In genomic region chr9:65283301-65283700, GRCm38 (mm10) we compare ENCODE assay signal across 8 mouse cellular contexts. TPM values are rescaled to one million over a fixed set of nuclear protein-coding genes. Genes with fewer than 3 reads are reported as not detected.
DNase-seq lines count a peak whose midpoint lies in the region; ATAC-seq and TF ChIP-seq lines count a peak whose summit lies in the region.

No protein-coding gene starts in this region.

- no peak overlapping the region for H3K27ac ChIP-seq in heart, embryonic 11.5 days (ENCODE audit: low read depth, low read length)
- no peak overlapping the region for H3K27ac ChIP-seq in spleen, adult 2 months (ENCODE audit: insufficient read depth, low read length)
- no peak overlapping the region for H3K27ac ChIP-seq in stomach, embryonic 15.5 days

- ATAC-seq in heart, embryonic 11.5 days (replicated peaks; ENCODE audit: insufficient number of reproducible peaks, low FRiP score, low TSS enrichment): no peak
- ATAC-seq in stomach, embryonic 15.5 days (ENCODE audit: insufficient read depth, low FRiP score, low read depth): peak; percentile 43; the same call in 1 of the 2 replicates

- no peak overlapping the region for H3K4me3 ChIP-seq in heart, embryonic 11.5 days (ENCODE audit: low read depth, low read length)
- H3K4me3 ChIP-seq in spleen, adult 2 months (ENCODE audit: extremely low read depth, insufficient read depth, insufficient read length): no peak overlapping the region
- no peak overlapping the region for H3K4me3 ChIP-seq in stomach, embryonic 15.5 days (replicated peaks)

- H3K4me2 ChIP-seq in heart, embryonic 11.5 days: no peak overlapping the region
- no peak overlapping the region for H3K4me2 ChIP-seq in stomach, embryonic 15.5 days

- peak; percentile 61 to 74 for DNase-seq in heart, adult 18-20 months
- peak; percentile 14 to 27 for DNase-seq in spleen, adult 2 months (ENCODE audit: low read depth in 1 of 2, low spot score in 2 of 2)
- DNase-seq in spleen, postnatal 14 days (ENCODE audit: low spot score in 2 of 2): no peak
- peak; percentile 74 for DNase-seq in embryo, embryonic 11 days
- peak; percentile 55 for DNase-seq in kidney, postnatal 10 days
- no peak for DNase-seq in cerebellum, postnatal 4 days (ENCODE audit: low spot score in 2 of 2)

- H3K36me3 ChIP-seq in heart, embryonic 11.5 days (ENCODE audit: control insufficient read depth, insufficient read depth, low read length): no peaks in the 10 kb centered on the region
- H3K36me3 ChIP-seq in spleen, adult 2 months (ENCODE audit: control insufficient read depth, insufficient read depth, low read length): no peaks in the 10 kb centered on the region
- H3K36me3 ChIP-seq in stomach, embryonic 15.5 days: no peaks in the 10 kb centered on the region

- peak; percentile 28; the same call in 1 of the 2 replicates for TF ChIP-seq CTCF in spleen, adult 2 months (IDR thresholded peaks at IDR 0.05; ENCODE audit: extremely low read depth, insufficient read depth, insufficient read length, insufficient replicate concordance)

- H3K9ac ChIP-seq in heart, embryonic 11.5 days (ENCODE audit: low read depth, low read length): no peak overlapping the region
- H3K9ac ChIP-seq in stomach, embryonic 15.5 days: no peak overlapping the region

- WGBS in heart, embryonic 11.5 days (ENCODE audit: insufficient replicate concordance): 1% methylated on average over 3 of the region's 3 CpGs
- WGBS in spleen, adult 2 months: 6% methylated on average over 3 of the region's 3 CpGs
- WGBS in stomach, embryonic 15.5 days: 4% methylated on average over 3 of the region's 3 CpGs

- no peak for TF ChIP-seq POLR2A in spleen, adult 2 months (IDR thresholded peaks at IDR 0.05; ENCODE audit: low read depth, low read length)

- no peaks in the 10 kb centered on the region for H3K27me3 ChIP-seq in heart, embryonic 11.5 days (ENCODE audit: control insufficient read depth, insufficient read depth, low read length)
- H3K27me3 ChIP-seq in spleen, adult 2 months (ENCODE audit: control insufficient read depth, insufficient read depth, low read length): no peaks in the 10 kb centered on the region
- H3K27me3 ChIP-seq in stomach, embryonic 15.5 days (replicated peaks): no peaks in the 10 kb centered on the region

- no peaks in the 10 kb centered on the region for H3K4me1 ChIP-seq in heart, embryonic 11.5 days (ENCODE audit: control insufficient read depth, insufficient read depth, low read length)
- H3K4me1 ChIP-seq in spleen, adult 2 months (ENCODE audit: control insufficient read depth, insufficient read depth, insufficient read length): no peaks in the 10 kb centered on the region
- H3K4me1 ChIP-seq in stomach, embryonic 15.5 days: no peaks in the 10 kb centered on the region

- H3K9me3 ChIP-seq in heart, embryonic 11.5 days (replicated peaks; ENCODE audit: control insufficient read depth, low read length): no peaks in the 10 kb centered on the region
- H3K9me3 ChIP-seq in stomach, embryonic 15.5 days: no peaks in the 10 kb centered on the region

RNA-seq across cellular contexts. Expression of gene Clpx, which starts 10.8 kb away (rescaled TPM):
- 100 to 1,000 TPM; 117 to 125 TPM for total RNA-seq in heart, adult 18-20 months (2021)
- 42.9 and 50.6 TPM in 2 replicates for polyA plus RNA-seq in heart, embryonic 11.5 days (2014; fragmentation: Nextera tagmentation; extraction: Ambion mirVana)
- 4.0 and 5.0 TPM in 2 replicates for polyA plus RNA-seq in spleen, adult 2 months (2012; rRNA removed)
- polyA plus RNA-seq in stomach, embryonic 15.5 days (2015; fragmentation: Nextera tagmentation; extraction: Ambion mirVana): 47.8 and 50.4 TPM in 2 replicates

RNA-seq across cellular contexts. Expression of gene Cilp, which starts 18.3 kb away (rescaled TPM):
- 1 to 10 TPM; 2.8 to 3.3 TPM for total RNA-seq in heart, adult 18-20 months (2021)
- 0.14 TPM in 1 of 2 replicates, not detected in the other for polyA plus RNA-seq in heart, embryonic 11.5 days (2014; fragmentation: Nextera tagmentation; extraction: Ambion mirVana)
- 2.5 and 4.1 TPM in 2 replicates for polyA plus RNA-seq in spleen, adult 2 months (2012; rRNA removed)
- polyA plus RNA-seq in stomach, embryonic 15.5 days (2015; fragmentation: Nextera tagmentation; extraction: Ambion mirVana): 0.82 and 0.95 TPM in 2 replicates

Comparison
In these comparisons a context has a peak if more than half of its experiments do, and no peak if none do; other contexts are left out.
1. DNase-seq: peak in heart, adult 18-20 months (2 of 2), spleen, adult 2 months (2 of 2), embryo, embryonic 11 days (single experiment) and kidney, postnatal 10 days (single experiment); none in spleen, postnatal 14 days (0 of 2) and cerebellum, postnatal 4 days (0 of 2).